Mouse (Mus musculus) T-helper 17 cell (primary cell): ENCODE measurements around the gene Snapc4.
"Not testable (repeated sequence)": the region's sequence is repeated elsewhere in the genome, so short reads cannot be mapped to it uniquely, and the experiment has no call there.

Source experiments
- in situ Hi-C, 2 experiments: fragments of 300-600 bp; cut with MboI, MseI; formaldehyde crosslinking; loops; 1 replicate in 1 of 2; 2 replicates in 1 of 2; pipeline ENCODE4 v1.15.1; 2025; ENCODE audit warnings: high pct_unique_total_duplicates in 2 of 2

Snapc4 gene

DNA sequence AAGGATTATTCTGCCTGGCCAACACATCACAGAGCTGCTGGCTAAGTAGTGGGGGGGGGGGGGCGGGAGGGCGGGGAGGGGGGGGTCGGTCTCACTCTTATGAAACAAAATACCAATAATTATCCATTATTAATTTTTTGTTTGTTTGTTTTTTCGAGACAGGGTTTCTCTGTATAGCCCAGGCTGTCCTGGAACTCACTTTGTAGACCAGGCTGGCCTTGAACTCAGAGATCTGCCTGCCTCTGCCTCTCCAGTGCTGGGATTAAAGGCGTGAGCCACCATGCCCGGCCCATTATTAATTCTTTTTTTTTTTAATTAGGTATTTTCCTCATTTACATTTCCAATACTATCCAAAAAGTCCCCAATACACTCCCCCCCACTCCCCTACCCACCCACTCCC lies 418 bp upstream of the Snapc4 start:
- in situ Hi-C loops, result not testable (repeated sequence)

GRCm38 (mm10) chr2:26372396-26372795 lies 8.1 kb downstream of the Snapc4 start:
- in situ Hi-C loops, result no loop called here

- in situ Hi-C loops, result no loop called here
Observed at GRCm38 (mm10) chr2:26368572-26368971, 11.9 kb downstream of the Snapc4 start.

- in situ Hi-C loops, result no loop called here
Observed at GRCm38 (mm10) chr2:26367911-26368310, 12.5 kb downstream of the Snapc4 start.

DNA sequence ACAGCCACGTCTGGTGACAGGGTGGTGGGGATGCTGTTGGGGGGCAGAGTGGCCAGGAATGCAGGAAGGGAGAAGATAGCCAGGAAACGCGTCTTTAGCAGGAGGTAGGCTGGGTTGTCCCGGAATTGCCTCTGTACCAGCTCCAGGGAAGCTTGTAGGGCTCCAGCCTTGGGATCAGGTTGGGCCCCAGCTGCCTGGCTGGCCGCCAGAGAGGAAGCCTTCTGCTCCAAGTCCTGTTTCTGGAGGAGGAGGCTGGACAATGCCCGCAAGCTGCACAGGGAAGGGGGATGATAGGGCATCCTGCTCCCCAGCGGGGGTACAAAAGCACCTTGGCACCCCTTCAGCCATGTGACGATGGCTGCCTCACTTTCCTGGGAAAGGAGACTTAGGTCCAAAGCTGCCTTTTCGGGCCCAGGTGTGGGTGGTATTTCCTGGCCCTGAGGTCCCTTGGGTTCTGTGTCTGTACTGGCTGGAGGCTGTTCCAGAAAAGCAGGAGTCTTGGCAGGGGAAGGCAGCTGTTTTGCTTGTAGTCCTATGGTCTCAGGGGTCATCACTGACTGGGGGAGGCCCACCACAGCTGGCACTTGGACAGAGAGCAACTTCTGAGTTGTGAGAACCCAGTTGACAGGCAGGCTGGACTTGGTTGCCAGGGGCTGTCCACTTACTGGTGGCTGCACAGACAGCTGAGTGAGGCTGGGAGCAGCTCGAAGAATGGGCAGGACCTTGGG lies 15.6 kb downstream of the Snapc4 start:
- in situ Hi-C loops, result no loop called here

- in situ Hi-C loops, result no loop called here
Observed at GRCm38 (mm10) chr2:26363481-26363880, 17.0 kb downstream of the Snapc4 start.

- in situ Hi-C loops, result no loop called here
Observed at GRCm38 (mm10) chr2:26362991-26363390, 17.5 kb downstream of the Snapc4 start.

DNA sequence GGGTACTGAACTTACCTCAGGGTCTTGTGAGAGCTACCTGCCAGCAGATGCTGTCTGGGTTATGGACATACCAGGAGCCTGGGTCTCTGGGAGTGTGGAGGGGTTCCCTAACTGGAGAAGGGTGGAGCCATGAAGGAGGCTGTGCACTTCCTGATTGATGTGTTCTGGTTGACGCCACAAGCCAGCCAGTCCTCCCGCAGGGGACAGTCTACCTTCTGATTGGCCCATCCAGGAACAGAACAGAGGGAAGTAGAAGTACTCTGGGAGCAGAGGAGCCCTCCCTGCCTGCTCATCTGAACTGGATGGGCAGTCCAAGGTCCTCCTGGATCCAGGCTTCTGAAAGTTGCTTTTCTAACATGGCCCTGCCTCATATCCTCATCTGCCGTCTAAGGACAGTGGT lies 19.7 kb downstream of the Snapc4 start, which contains the start of gene Card9:
Gene Card9 (minus strand): TSS at position 147 of the 400 bp plus-strand sequence.
- in situ Hi-C loops, result no loop called here

- in situ Hi-C loops, result no loop called here
Observed at GRCm38 (mm10) chr2:26359983-26360382, 20.5 kb downstream of the Snapc4 start.

DNA sequence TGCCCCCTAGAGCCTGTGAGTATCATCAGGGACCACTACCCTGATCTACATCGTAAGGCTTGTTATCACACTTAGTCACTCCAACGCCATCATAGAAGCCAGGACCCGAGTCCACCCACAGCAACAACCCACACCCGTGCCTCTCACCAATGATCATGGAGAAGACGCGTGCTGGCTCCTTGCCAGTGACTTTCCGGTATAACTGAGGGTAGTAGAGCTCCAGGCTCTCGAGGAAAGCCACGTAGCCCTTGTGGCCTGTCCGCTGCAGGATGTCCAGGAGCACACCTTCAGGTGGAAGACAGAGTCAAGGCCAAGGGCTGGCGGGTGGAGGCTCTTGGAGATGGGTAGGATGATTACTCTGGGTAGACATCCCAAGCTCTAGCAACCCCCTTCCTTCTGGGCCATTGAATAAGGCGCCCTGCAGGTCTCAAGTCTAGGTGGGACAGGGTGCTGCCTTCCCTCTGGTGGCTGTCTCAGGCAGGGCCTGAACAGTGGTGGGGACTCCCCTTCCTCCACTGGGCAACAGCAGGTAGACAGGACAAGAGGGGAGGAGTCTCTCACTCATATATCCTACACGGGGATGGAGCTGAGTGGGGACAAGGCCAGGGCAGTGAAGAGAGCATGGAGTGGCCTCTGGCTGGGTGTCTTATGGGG lies 21.7 kb downstream of the Snapc4 start:
- in situ Hi-C loops, result no loop called here

DNA sequence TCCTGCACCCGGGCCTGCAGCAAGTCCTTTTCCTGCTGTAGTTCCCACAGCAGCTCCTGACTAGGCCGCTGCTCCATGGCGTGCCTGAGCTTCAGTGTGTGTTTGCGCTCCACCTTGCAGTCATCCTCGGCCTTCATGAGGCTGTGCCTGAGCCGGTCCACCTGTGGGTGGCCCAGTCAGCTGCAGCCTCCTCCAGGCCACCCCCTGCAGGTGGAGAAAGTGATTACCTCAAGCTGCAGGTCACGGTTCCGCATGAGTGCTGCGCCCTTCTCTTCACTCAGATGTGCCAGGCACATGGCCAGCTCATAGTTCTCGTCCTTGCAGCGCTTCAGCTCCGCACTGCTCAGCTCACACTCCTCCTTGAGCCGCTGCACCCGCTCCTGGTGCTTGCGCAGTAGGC lies 23.0 kb downstream of the Snapc4 start:
- in situ Hi-C loops, result no loop called here

DNA sequence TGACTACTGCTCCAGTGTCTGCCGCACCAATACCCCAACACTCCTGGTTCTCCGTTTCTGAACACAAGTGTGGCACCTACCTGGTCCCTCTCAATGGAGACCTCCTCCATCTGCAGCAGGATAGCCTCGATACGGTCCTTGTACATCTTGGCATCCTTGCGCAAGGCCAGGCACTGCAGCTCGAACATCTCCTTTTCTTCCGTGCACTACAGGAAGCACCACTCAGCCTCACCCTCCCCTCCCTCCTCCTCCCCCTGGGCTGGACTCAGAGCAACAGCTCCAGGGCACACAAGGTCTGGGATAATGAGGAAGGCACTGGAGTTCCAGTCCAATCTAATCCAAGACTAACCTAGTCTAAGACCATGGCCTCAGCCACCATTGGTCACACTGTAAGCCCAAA lies 23.8 kb downstream of the Snapc4 start:
- in situ Hi-C loops, result no loop called here

GRCm38 (mm10) chr2:26356231-26356630 lies 24.2 kb downstream of the Snapc4 start:
- in situ Hi-C loops, result no loop called here

- in situ Hi-C loops, result no loop called here
Observed at GRCm38 (mm10) chr2:26354401-26354800, 26.1 kb downstream of the Snapc4 start.

GRCm38 (mm10) chr2:26353066-26353980 lies 27.1 kb downstream of the Snapc4 start:
- in situ Hi-C loops, result no loop called here

DNA sequence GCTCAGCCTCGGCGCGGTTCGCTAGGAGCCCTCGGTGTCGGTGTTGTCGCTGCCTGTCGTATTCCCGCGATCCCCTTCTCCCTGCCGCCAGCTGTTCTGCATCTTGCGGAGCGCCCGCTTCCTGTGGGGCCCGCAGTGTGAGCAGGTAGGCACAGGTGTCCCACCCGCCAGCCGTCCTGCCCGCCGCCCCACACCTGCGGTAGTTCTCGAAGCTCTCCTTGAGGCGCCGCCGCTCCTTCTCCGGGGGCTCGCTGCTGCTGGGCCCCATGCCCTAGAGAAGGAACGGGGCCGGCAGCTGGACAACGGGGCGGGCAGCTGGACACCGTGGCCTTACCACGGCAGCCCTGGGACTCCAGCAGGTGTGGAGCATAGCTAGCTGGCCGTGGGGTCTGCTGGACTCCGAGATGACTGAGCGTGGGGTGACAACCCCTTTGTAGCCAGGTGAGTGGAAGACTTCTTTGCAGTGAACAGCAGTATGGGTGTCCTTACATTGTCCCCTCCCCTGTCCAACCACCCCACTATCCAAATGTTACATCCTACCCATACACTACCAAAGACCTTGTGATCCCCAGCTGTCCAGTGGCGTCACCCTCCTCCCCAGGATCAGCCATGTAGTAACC lies 28.1 kb downstream of the Snapc4 start:
- in situ Hi-C loops, result no loop called here

GRCm38 (mm10) chr2:26351358-26352290 lies 28.8 kb downstream of the Snapc4 start, which contains the start of gene Dnlz:
Gene Dnlz, minus strand, starts transcription at chr2:26352110.
- in situ Hi-C loops, result no loop called here

DNA sequence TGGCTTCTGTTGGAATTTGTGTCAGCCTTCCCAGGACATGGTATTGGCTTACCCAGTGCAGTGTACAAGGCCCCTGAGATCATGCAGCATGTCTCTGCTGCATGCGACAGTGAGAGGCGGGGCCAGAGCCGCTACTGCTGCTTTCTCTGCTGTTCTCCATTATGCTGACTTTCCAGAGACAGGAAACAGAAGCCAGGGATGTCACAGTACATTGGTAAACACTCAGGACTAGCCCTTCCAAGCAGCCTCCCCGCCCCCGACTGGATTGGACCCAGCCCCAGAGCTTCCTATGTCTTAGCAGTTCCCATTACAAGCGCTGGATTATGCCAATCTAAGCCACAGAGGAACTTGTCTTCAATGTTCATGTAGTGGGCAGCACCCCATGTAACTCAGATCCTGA lies 32.2 kb downstream of the Snapc4 start:
- in situ Hi-C loops, result no loop called here

DNA sequence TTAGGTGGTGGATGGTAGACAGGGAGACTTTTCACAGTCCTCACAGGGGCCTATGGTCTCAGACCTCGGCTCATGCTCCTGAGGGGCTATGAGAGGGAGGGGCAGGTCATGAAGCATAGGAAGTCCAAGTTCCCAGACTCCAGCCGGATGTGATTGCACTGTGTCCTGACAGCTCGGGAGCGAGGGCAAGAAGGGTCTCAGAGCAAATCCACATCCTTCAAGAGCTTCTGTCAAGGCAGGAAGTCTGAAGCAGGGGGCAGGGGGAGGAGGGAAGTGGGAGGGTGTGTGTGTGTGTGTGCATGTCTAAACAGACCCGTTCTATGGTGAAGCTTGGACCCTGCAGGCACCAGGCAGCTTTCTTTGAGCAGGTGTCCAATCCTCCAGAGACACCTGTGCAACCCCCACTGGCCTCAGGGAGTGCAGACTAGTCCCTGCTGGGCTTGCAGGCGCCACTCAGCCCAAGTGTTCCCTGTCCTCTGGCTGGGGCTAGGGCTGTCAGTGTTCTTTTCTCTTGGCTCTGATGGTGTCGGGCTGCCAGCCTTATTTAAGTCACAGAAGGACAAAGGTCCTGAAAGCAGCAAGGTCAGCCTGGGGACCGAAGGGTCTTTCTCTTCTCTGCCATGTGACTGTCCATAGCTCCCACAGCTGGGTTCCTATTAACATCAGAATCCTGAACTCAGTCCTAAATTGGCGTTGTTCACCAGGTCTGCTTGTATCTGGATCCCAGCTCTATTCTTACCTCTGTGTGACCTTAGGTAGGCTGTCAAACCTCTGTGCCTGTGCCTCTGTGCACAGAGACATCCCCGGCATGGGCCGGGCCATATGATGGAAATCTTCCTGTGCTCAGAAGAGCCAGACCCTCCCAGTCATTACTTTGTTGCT lies 37.6 kb downstream of the Snapc4 start:
- in situ Hi-C loops, result no loop called here

- in situ Hi-C loops, result no loop called here
Observed at GRCm38 (mm10) chr2:26342044-26342443, 38.4 kb downstream of the Snapc4 start.
